Mouse (Mus musculus) T-helper 2 cell (primary cell): ENCODE results near the gene Dnah2.

Source experiments
- in situ Hi-C: fragments of 300-600 bp; cut with MboI, MseI; formaldehyde crosslinking; loops from one replicate; pipeline ENCODE4 v1.15.1; 2025; ENCODE audit warnings: high pct_unique_total_duplicates

Dnah2 gene

GRCm38 (mm10) chr11:69420554-69421000 lies 128.3 kb downstream of the Dnah2 start:
- in situ Hi-C loops, result loop anchor here (25.0 kb wide), 1 partner anchor 1242 kb away; the partner anchor contains the start of genes Eno3, Pfn1 and Spag7

- in situ Hi-C loops, result loop anchor here (25.0 kb wide), 1 partner anchor 1242 kb away; the partner anchor contains the start of genes Eno3, Pfn1 and Spag7
Measured at GRCm38 (mm10) chr11:69419813-69420553, 128.9 kb downstream of the Dnah2 start.

- in situ Hi-C loops, result loop anchor here (25.0 kb wide), 1 partner anchor 1243 kb away; the partner anchor contains the start of genes Eno3, Pfn1 and Spag7
Measured at GRCm38 (mm10) chr11:69419443-69419812, 129.5 kb downstream of the Dnah2 start.

- in situ Hi-C loops, result loop anchor here (25.0 kb wide), 1 partner anchor 1244 kb away; the partner anchor contains the start of genes Eno3, Pfn1 and Spag7
Measured at GRCm38 (mm10) chr11:69418481-69419442, 130.1 kb downstream of the Dnah2 start.

- in situ Hi-C loops, result loop anchor here (25.0 kb wide), 1 partner anchor 1245 kb away; the partner anchor contains the start of genes Eno3, Pfn1 and Spag7
Measured at GRCm38 (mm10) chr11:69417449-69418384, 131.2 kb downstream of the Dnah2 start.

GRCm38 (mm10) chr11:69416921-69417448 lies 131.9 kb downstream of the Dnah2 start:
- in situ Hi-C loops, result loop anchor here (25.0 kb wide), 1 partner anchor 1245 kb away; the partner anchor contains the start of genes Eno3, Pfn1 and Spag7

GRCm38 (mm10) chr11:69416509-69416908 lies 132.4 kb downstream of the Dnah2 start:
- in situ Hi-C loops, result loop anchor here (25.0 kb wide), 1 partner anchor 1246 kb away; the partner anchor contains the start of genes Eno3, Pfn1 and Spag7

GRCm38 (mm10) chr11:69415668-69416451 lies 133.1 kb downstream of the Dnah2 start:
- in situ Hi-C loops, result loop anchor here (25.0 kb wide), 1 partner anchor 1246 kb away; the partner anchor contains the start of genes Eno3, Pfn1 and Spag7

- in situ Hi-C loops, result loop anchor here (25.0 kb wide), 1 partner anchor 1247 kb away; the partner anchor contains the start of genes Eno3, Pfn1 and Spag7
Measured at GRCm38 (mm10) chr11:69415327-69415667, 133.6 kb downstream of the Dnah2 start.

GRCm38 (mm10) chr11:69414421-69415326 lies 134.2 kb downstream of the Dnah2 start:
- in situ Hi-C loops, result loop anchor here (25.0 kb wide), 1 partner anchor 1248 kb away; the partner anchor contains the start of genes Eno3, Pfn1 and Spag7

- in situ Hi-C loops, result loop anchor here (25.0 kb wide), 1 partner anchor 1249 kb away; the partner anchor contains the start of genes Eno3, Pfn1 and Spag7
Measured at GRCm38 (mm10) chr11:69413221-69414181, 135.4 kb downstream of the Dnah2 start, which contains the start of gene Kdm6b. TSS of gene Kdm6b (minus strand) at chr11:69413675.

GRCm38 (mm10) chr11:69412548-69412947 lies 136.4 kb downstream of the Dnah2 start:
- in situ Hi-C loops, result loop anchor here (25.0 kb wide), 1 partner anchor 1250 kb away; the partner anchor contains the start of genes Eno3, Pfn1 and Spag7

GRCm38 (mm10) chr11:69411538-69412203 lies 137.2 kb downstream of the Dnah2 start:
- in situ Hi-C loops, result loop anchor here (25.0 kb wide), 1 partner anchor 1251 kb away; the partner anchor contains the start of genes Eno3, Pfn1 and Spag7

- in situ Hi-C loops, result loop anchor here (25.0 kb wide), 1 partner anchor 1251 kb away; the partner anchor contains the start of genes Eno3, Pfn1 and Spag7
Measured at GRCm38 (mm10) chr11:69411073-69411535, 137.8 kb downstream of the Dnah2 start.

- in situ Hi-C loops, result loop anchor here (25.0 kb wide), 1 partner anchor 1252 kb away; the partner anchor contains the start of genes Eno3, Pfn1 and Spag7
Measured at GRCm38 (mm10) chr11:69410310-69411072, 138.4 kb downstream of the Dnah2 start.
